Mouse (Mus musculus) brain, embryonic 18.5 days (tissue): ENCODE data around the gene Olfr437.
"Not testable (repeated sequence)": the region's sequence is repeated elsewhere in the genome, so short reads cannot be mapped to it uniquely, and the experiment has no call there.

Experiments used
- DNase-seq: peaks from one replicate; pipeline ENCODE4 v3.0.0-alpha.2; 2012; ENCODE audit warnings: low read depth, low spot score

The Olfr437 gene

GRCm38 (mm10) chr6:43162982-43163381, at the start of gene Olfr437:
TSS of gene Olfr437 (plus strand) at chr6:43163282.
- no peak for DNase-seq

- not testable (repeated sequence) for DNase-seq
Observed at GRCm38 (mm10) chr6:43146267-43146666, 16.8 kb upstream of the Olfr437 start, which contains the start of gene Olfr237-ps1. TSS of gene Olfr237-ps1 (plus strand) at chr6:43146567.

- no peak for DNase-seq
Observed at GRCm38 (mm10) chr6:43159502-43159901, 3.6 kb upstream of the Olfr437 start.

- no peak for DNase-seq
Observed at GRCm38 (mm10) chr6:43167246-43167645, 4.2 kb downstream of the Olfr437 start.

GRCm38 (mm10) chr6:43171840-43172239, 8.8 kb downstream of the Olfr437 start, which contains the start of gene Olfr13:
TSS of gene Olfr13 (plus strand) at chr6:43172140.
- DNase-seq: no peak

- DNase-seq: no peak
Observed at GRCm38 (mm10) chr6:43178129-43178528, 15.0 kb downstream of the Olfr437 start.

DNA sequence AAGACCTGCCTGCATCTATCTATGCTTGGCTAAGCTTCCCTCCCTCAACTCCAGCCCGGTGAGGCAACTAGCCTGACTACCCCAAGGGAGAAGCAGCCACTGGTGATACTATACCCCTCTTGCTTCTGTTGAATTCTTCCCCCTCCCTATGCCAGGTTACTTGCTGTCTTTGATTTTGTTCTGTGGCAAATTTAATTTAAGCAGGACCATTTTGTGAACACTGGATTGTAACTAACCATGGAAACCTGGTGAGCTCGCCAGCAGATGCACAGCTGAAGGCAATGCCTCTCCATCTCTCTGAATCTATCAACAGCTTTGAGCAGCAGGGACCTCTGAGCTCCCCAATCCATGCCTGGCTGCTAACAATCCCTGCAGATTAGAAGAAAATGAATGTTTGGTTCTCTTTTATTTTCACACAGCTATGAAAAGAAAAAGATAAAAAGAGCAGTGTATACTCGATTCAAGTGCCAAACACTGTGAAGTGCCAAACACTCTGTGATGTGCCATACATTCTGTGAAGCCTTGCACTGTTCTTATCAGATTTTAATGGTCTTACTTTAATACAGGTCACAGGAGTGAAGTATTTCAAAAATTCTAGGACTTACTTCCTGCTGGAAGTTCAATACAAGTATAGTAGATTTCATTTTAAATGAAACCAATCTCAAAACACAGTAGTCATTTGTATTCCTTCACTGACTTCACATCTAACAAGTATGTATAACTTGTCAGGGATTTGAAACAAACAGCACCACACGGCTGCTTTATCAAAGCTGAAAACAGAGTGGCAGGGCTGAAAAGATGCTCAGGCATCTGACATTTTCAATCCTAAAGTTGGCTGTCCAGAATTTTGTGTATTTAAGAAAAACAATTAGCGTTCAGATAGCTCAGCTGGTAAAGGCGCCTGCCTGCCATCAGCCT, 15.8 kb downstream of the Olfr437 start:
- no peak for DNase-seq

DNA sequence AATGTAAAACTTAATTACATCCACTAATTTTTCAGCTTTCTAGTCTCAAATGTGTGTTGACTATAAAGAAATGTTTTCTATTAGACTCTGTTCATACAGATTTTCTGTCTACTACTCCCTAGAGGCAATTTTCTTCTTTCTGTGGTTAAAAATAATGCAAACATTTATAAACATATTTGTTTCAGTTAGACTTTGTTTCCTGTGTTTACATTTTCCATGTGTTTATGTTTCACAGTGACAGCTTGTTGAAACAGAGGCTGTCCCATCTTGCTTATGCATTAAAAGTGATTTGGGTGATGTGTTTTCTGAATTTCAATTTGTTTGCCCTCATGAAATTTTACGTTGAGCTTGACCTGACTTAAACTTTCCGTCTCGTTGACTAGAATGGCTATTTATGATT, 27.9 kb downstream of the Olfr437 start:
- DNase-seq: no peak

DNA sequence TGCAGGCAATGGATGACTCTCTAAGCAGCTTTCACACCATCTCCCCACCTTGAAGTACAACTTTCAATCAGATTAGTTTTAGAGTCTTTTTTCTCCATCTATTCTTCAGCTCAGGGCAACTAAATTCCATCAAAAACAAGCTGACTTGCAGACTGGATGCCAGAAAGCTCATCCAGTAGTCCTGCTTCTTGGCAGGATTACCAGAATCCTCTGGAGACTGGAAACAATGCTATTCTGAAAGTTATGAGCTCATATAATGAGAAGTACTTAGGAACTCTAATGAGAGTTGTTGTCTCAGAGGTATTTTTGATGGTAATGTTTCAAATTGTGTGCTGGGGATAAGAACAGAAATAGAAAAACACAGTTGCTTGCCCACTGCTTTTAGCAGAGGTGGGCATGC, 33.7 kb downstream of the Olfr437 start, which contains the start of gene Olfr435:
Olfr435 (plus strand) TSS at position 366 of the 400 bp plus-strand sequence.
- no peak for DNase-seq

DNA sequence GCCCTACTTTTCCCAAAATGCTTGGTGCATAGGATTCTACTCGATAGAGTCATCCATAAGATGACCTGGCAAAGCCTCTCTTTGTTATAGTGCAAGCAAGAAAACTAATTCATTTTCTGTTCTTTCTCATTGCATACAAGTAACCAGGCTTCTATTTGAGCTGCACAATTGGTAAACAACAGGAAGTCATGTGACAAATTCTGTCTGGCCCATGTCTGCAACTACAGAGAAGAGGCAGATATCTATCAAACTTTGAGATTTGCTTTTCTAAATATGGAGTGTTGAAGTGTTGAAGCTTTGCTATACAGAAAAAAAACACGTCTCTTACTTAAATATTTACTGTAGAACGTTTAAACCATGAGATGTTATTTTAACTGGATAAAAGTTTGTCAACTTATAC, 35.0 kb downstream of the Olfr437 start:
- DNase-seq: no peak

GRCm38 (mm10) chr6:43202786-43203185, 39.7 kb downstream of the Olfr437 start:
- DNase-seq: no peak

DNA sequence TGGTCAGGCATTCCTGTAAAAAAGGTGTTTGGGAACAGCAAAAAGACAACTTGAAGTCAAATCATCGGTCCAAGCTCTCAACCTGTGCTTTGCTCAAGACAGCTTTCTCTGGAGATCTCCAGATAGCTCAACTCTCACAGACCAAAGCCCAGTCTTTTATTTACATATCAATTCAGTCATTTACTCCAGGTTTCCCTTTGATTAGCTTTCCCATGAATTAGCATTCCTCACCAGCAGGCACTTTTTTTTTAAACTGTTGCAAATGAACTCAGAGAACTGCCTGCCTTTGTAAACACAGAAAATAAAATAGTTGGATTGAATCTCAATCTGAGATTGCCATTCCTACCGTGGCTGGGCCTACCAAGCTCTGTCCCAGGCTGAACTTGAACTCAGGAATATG, 42.3 kb downstream of the Olfr437 start:
- DNase-seq: no peak

DNA sequence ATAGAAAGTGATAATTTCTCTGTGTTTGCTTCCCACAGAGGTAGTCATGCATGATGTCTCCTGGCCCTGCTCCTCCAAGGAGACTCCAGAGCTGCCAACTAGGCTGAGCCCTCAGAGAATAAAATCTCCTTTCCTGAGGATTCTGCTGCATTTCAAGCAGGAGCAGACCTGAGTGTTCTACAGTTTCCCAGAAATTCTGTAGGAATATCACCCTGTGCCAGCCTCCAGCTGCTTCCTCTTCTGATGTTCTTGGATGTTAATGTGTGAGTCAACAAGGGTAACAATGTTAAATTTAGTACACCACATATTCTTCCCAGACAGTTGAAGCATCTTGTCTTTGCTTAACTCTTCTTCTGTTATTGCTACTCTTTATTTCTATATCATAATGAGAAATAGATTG, 49.8 kb downstream of the Olfr437 start, which contains the start of gene Olfr434:
Olfr434 (plus strand) TSS at position 149 of the 400 bp plus-strand sequence.
- DNase-seq: not testable (repeated sequence)
